Mouse (Mus musculus): Measurements from ENCODE around the gene Cit.

GRCm38 (mm10) chr5:115817022-115817421, 28.1 kb upstream of the Cit start:
- no peak for TF ChIP-seq MAFK (IDR thresholded peaks at IDR 0.05; ENCODE audit: insufficient read depth, low read depth, low read length)
- TF ChIP-seq ZNF384 (IDR thresholded peaks at IDR 0.05; ENCODE audit: low read depth, low read length): no peak
- no peak for TF ChIP-seq ZC3H11A (IDR thresholded peaks at IDR 0.05; ENCODE audit: borderline replicate concordance, low read depth, low read length)
- no peak for TF ChIP-seq HCFC1 (IDR thresholded peaks at IDR 0.05; ENCODE audit: borderline replicate concordance, insufficient read depth, low read length)
- TF ChIP-seq CHD2 (IDR thresholded peaks at IDR 0.05; ENCODE audit: low read depth, low read length): no peak

All from ES-E14 (cell line).